11 mouse cellular contexts compared by ENCODE assay signal in genomic region chr11:57600113-57600512, GRCm38 (mm10). TPM values are rescaled to one million over a fixed set of nuclear protein-coding genes. Genes with fewer than 3 reads are reported as not detected.
A peak's percentile ranks its signal among the peaks of the same experiment; 100 is the strongest.
DNase-seq lines count a peak whose midpoint lies in the region; ATAC-seq lines count a peak whose summit lies in the region.
"Had no signal": no experiment of that assay in that cellular context is flagged by ENCODE, and none has a peak within 500 bp of the region (broad histone marks: within the 10 kb centered on the region; RNA-seq: fewer than 3 reads in every experiment).

No protein-coding gene starts in this region.

- H3K27ac ChIP-seq in forebrain, embryonic 12.5 days, result peak overlapping the region; percentile 74; the same call in 1 of the 2 replicates
- no peak overlapping the region; the same call in 1 of the 2 replicates for H3K27ac ChIP-seq in forebrain, embryonic 11.5 days (ENCODE audit: low read depth, low read length)
- peak overlapping the region; percentile 55 for H3K27ac ChIP-seq in forebrain, embryonic 15.5 days (replicated peaks)
- H3K27ac ChIP-seq in midbrain, embryonic 12.5 days (replicated peaks), result peak overlapping the region; percentile 78

- WGBS in forebrain, embryonic 12.5 days, result 11% methylated on average over 8 of the region's 8 CpGs
- 12% methylated on average over 8 of the region's 8 CpGs for WGBS in forebrain, embryonic 11.5 days
- 10% methylated on average over 8 of the region's 8 CpGs for WGBS in forebrain, embryonic 15.5 days
- 15% methylated on average over 8 of the region's 8 CpGs for WGBS in midbrain, embryonic 12.5 days

- no peak overlapping the region for H3K9ac ChIP-seq in forebrain, embryonic 12.5 days
- no peak overlapping the region for H3K9ac ChIP-seq in forebrain, embryonic 11.5 days (ENCODE audit: low read length)
- no peak overlapping the region for H3K9ac ChIP-seq in forebrain, embryonic 15.5 days (replicated peaks)
- no peak overlapping the region for H3K9ac ChIP-seq in midbrain, embryonic 12.5 days (replicated peaks)
- H3K9ac ChIP-seq: lung, embryonic 15.5 days had no signal

- H3K4me2 ChIP-seq in forebrain, embryonic 12.5 days, result peak overlapping the region; percentile 21; the same call in 1 of the 2 replicates
- no peak overlapping the region for H3K4me2 ChIP-seq in forebrain, embryonic 11.5 days (ENCODE audit: low read depth, low read length, severe bottlenecking)
- 0 out of 2 replicates have a peak overlapping the region, but pooled peaks have one; percentile 7 for H3K4me2 ChIP-seq in forebrain, embryonic 15.5 days (replicated peaks)
- no peak overlapping the region; the same call in 1 of the 2 replicates for H3K4me2 ChIP-seq in midbrain, embryonic 12.5 days (replicated peaks)
- H3K4me2 ChIP-seq: lung, embryonic 15.5 days had no signal

- H3K9me3 ChIP-seq in forebrain, embryonic 12.5 days, result no peaks in the 10 kb centered on the region
- H3K9me3 ChIP-seq in forebrain, embryonic 11.5 days (ENCODE audit: control insufficient read depth, low read length), result no peaks in the 10 kb centered on the region
- no peaks in the 10 kb centered on the region for H3K9me3 ChIP-seq in forebrain, embryonic 15.5 days
- no peaks in the 10 kb centered on the region for H3K9me3 ChIP-seq in midbrain, embryonic 12.5 days
- H3K9me3 ChIP-seq: lung, embryonic 15.5 days had no signal

- peaks cover 43% of the 10 kb centered on the region for H3K4me1 ChIP-seq in forebrain, embryonic 12.5 days
- peaks cover 3% of the 10 kb centered on the region; the same call in 1 of the 2 replicates for H3K4me1 ChIP-seq in forebrain, embryonic 11.5 days (replicated peaks; ENCODE audit: control insufficient read depth, insufficient read depth, low read length)
- H3K4me1 ChIP-seq in forebrain, embryonic 15.5 days, result peaks cover 44% of the 10 kb centered on the region
- peaks cover 30% of the 10 kb centered on the region for H3K4me1 ChIP-seq in midbrain, embryonic 12.5 days

- ATAC-seq in forebrain, embryonic 12.5 days (ENCODE audit: low FRiP score), result no peak
- no peak for ATAC-seq in forebrain, embryonic 11.5 days (replicated peaks; ENCODE audit: low FRiP score)
- no peak for ATAC-seq in forebrain, embryonic 15.5 days (replicated peaks)
- ATAC-seq in midbrain, embryonic 12.5 days (ENCODE audit: low FRiP score, low read depth), result no peak
- ATAC-seq: intestine, postnatal 0 days had no signal

- H3K27me3 ChIP-seq in forebrain, embryonic 12.5 days, result peaks cover 31% of the 10 kb centered on the region
- no peaks in the 10 kb centered on the region; the same call in 1 of the 2 replicates for H3K27me3 ChIP-seq in forebrain, embryonic 11.5 days (ENCODE audit: control insufficient read depth, insufficient read depth, low read length)
- H3K27me3 ChIP-seq in forebrain, embryonic 15.5 days, result no peaks in the 10 kb centered on the region
- H3K27me3 ChIP-seq in midbrain, embryonic 12.5 days, result peaks cover 49% of the 10 kb centered on the region

- no peak for DNase-seq in forebrain, embryonic 11.5 days (ENCODE audit: low spot score)
- DNase-seq in NIH3T3 (ENCODE audit: low read depth), result peak; percentile 37
- no peak for DNase-seq in layer of hippocampus, postnatal 14 days (ENCODE audit: low spot score in 2 of 2)
- DNase-seq in gastrocnemius, postnatal 10 days, result no peak
- DNase-seq in B cell, adult 2 months, result no peak
- DNase-seq: thymus, postnatal 14 days had no signal

- H3K4me3 ChIP-seq in forebrain, embryonic 12.5 days (replicated peaks), result no peak overlapping the region
- no peak overlapping the region for H3K4me3 ChIP-seq in forebrain, embryonic 11.5 days (ENCODE audit: low read depth, low read length)
- H3K4me3 ChIP-seq in forebrain, embryonic 15.5 days, result no peak overlapping the region
- no peak overlapping the region for H3K4me3 ChIP-seq in midbrain, embryonic 12.5 days
- H3K4me3 ChIP-seq: lung, embryonic 15.5 days had no signal

- no peaks in the 10 kb centered on the region for H3K36me3 ChIP-seq in forebrain, embryonic 12.5 days (replicated peaks)
- H3K36me3 ChIP-seq in forebrain, embryonic 11.5 days (ENCODE audit: control insufficient read depth, insufficient read depth, low read length), result no peaks in the 10 kb centered on the region
- H3K36me3 ChIP-seq in forebrain, embryonic 15.5 days, result no peaks in the 10 kb centered on the region
- H3K36me3 ChIP-seq in midbrain, embryonic 12.5 days, result no peaks in the 10 kb centered on the region
- H3K36me3 ChIP-seq: lung, embryonic 15.5 days had no signal

RNA-seq across cellular contexts. Expression of gene Galnt10, which starts 45.1 kb away (rescaled TPM):
- polyA plus RNA-seq in forebrain, embryonic 12.5 days (2016; fragmentation: Nextera tagmentation; extraction: Ambion mirVana), result 16.8 and 18.7 TPM in 2 replicates
- 15.1 and 18.1 TPM in 2 replicates for polyA plus RNA-seq in forebrain, embryonic 11.5 days (2014; fragmentation: Nextera tagmentation; extraction: Ambion mirVana)
- polyA plus RNA-seq in forebrain, embryonic 15.5 days (2015; fragmentation: Nextera tagmentation; extraction: Ambion mirVana), result 14.3 and 15.3 TPM in 2 replicates
- polyA plus RNA-seq in midbrain, embryonic 12.5 days (2016; fragmentation: Nextera tagmentation; extraction: Ambion mirVana), result 25.8 and 26.6 TPM in 2 replicates
- 1 to 10 TPM; 9.4 to 9.9 TPM for total RNA-seq in layer of hippocampus, postnatal 14 days (2021)
- 10 to 100 TPM; 13.0 to 15.7 TPM for total RNA-seq in gastrocnemius, postnatal 10 days (2021)

Comparison
In these comparisons a context has a peak if more than half of its experiments do, and no peak if none do; other contexts are left out.
1. H3K4me2 ChIP-seq: peak in forebrain, embryonic 12.5 days (single experiment) and forebrain, embryonic 15.5 days (single experiment); none in forebrain, embryonic 11.5 days (single experiment) and midbrain, embryonic 12.5 days (single experiment).